Mouse (Mus musculus): ENCODE results near the gene Kcnv2. TPM values are rescaled to one million over a fixed set of nuclear protein-coding genes. Genes with fewer than 3 reads are reported as not detected.

The Kcnv2 gene
- 0.14 and 0.17 TPM in 2 replicates for polyA plus RNA-seq (2016; fragmentation: Nextera tagmentation; extraction: Ambion mirVana)

DNA sequence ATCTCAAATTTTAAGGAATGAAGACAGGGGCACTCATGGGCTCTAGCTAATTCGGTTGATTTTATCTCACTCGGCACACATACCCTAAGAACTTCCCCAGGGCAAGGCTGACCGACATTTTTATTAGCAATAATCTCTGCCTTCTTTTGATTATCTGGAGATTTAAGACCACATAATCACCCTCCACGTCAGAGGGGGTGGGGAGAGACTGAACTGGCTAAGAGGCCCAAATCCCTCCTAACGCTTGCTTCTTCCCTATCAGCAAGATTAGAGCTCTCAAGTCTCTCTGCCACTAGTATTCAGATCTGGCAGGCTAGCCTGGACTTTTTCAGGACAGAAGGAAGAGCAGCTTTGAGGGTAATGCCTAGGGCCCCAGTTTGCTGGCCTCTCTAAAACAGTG is at the start of gene Kcnv2:
TSS of gene Kcnv2 (plus strand) at position 308 of the 400 bp plus-strand sequence.
- no peaks in the 10 kb centered on the region for H3K36me3 ChIP-seq
- no peaks in the 10 kb centered on the region for H3K9me3 ChIP-seq
- H3K4me3 ChIP-seq = no peak within 1 kb of the TSS
- no peaks in the 10 kb centered on the region for H3K27me3 ChIP-seq
- H3K9ac ChIP-seq = no peak within 1 kb of the TSS
- H3K27ac ChIP-seq = no peak within 1 kb of the TSS
- H3K4me1 ChIP-seq = peaks cover 5% of the 10 kb centered on the region; the same call in 1 of the 2 replicates
- no peak for ATAC-seq (ENCODE audit: insufficient number of reproducible peaks, insufficient read depth, low FRiP score, low TSS enrichment)
- no peak within 1 kb of the TSS for H3K4me2 ChIP-seq (replicated peaks)
- WGBS = 35% methylated on average over 5 of the region's 5 CpGs

DNA sequence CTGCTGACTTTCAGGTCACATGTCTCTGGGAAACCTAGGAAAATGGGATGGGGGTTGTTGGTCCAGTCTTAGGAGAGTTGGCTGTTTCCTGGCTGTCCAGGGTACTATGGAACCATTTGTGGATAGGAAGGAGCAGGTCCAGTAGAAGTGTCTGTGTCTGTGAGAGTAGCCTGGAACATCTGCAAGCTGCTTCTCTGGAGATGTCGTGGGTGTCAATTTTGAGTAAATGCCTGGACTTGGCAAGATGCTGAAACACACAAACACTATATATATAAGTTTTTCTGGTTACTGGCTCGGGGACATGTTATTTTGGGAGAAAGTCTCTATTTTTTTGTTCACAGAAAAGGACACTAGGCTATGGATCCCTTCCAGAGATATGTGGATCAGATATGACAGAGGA is 49.0 kb upstream of the Kcnv2 start:
- Histone ChIP-seq H3K4me3 (no peak overlapping the region), H3K27ac (no peak overlapping the region), H3K9me3 (no peaks in the 10 kb centered on the region), H3K9ac (no peak overlapping the region), H3K27me3 (no peaks in the 10 kb centered on the region), H3K4me2 (replicated peaks) (no peak overlapping the region), H3K4me1 (no peaks in the 10 kb centered on the region), H3K36me3 (no peaks in the 10 kb centered on the region)
- ATAC-seq (ENCODE audit: insufficient number of reproducible peaks, insufficient read depth, low FRiP score, low TSS enrichment) = no peak
- 83% methylated on average over 2 of the region's 2 CpGs for WGBS

DNA sequence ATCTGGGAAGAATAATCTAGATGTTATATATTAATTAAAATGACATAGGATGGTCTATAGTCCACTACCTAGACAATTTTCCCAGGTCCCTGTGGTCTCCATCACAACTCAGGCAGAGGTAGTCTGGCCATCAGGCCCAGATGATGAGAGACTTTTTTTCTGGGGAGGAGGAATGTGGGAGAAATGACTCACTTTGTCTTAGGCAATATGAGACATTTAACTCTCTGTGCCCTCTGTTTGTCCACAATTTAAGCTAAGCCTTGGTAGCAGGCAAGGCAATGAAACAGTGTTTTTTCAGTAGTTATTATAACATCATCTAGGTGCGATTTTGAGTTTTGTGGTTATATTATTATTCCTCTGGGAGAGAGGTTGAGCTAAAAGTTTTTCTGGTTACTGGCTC is 48.0 kb upstream of the Kcnv2 start:
- WGBS = 77% methylated on average over 1 of the region's 1 CpGs

DNA sequence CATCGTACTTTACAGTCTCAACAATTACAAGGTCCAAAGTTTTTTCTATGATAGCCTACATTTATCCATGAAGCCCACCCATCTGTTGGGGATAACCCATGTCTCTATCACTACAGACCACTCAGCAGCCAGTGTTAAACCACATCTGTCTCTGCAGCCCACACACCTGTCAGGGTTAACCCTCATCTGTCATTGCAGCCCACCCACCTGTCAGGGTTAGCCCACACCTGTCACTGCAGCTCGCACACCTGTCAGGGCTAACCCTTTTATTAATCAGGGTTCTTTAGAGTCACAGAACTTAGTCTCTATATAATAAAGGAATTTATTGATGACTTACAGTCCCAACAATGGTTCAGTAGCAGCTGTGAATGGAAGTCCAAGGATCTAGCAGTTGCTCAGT is 43.2 kb upstream of the Kcnv2 start:
- H3K9me3 ChIP-seq = no peaks in the 10 kb centered on the region
- H3K27me3 ChIP-seq = no peaks in the 10 kb centered on the region
- H3K4me3 ChIP-seq = no peak overlapping the region
- ATAC-seq (ENCODE audit: insufficient number of reproducible peaks, insufficient read depth, low FRiP score, low TSS enrichment) = no peak
- no peaks in the 10 kb centered on the region for H3K36me3 ChIP-seq
- 92% methylated on average over 2 of the region's 2 CpGs for WGBS
- no peak overlapping the region for H3K27ac ChIP-seq
- no peak overlapping the region for H3K9ac ChIP-seq
- H3K4me1 ChIP-seq = no peaks in the 10 kb centered on the region
- H3K4me2 ChIP-seq (replicated peaks) = no peak overlapping the region

More for the DNA sequence above, 48.0 kb upstream of the Kcnv2 start:
- no peak overlapping the region for H3K9ac ChIP-seq
- no peak overlapping the region for H3K4me3 ChIP-seq
- no peak overlapping the region for H3K27ac ChIP-seq
- H3K4me1 ChIP-seq = no peaks in the 10 kb centered on the region
- H3K9me3 ChIP-seq = no peaks in the 10 kb centered on the region
- H3K27me3 ChIP-seq = no peaks in the 10 kb centered on the region
- no peaks in the 10 kb centered on the region for H3K36me3 ChIP-seq
- ATAC-seq (ENCODE audit: insufficient number of reproducible peaks, insufficient read depth, low FRiP score, low TSS enrichment) = no peak
- no peak overlapping the region for H3K4me2 ChIP-seq (replicated peaks)

DNA sequence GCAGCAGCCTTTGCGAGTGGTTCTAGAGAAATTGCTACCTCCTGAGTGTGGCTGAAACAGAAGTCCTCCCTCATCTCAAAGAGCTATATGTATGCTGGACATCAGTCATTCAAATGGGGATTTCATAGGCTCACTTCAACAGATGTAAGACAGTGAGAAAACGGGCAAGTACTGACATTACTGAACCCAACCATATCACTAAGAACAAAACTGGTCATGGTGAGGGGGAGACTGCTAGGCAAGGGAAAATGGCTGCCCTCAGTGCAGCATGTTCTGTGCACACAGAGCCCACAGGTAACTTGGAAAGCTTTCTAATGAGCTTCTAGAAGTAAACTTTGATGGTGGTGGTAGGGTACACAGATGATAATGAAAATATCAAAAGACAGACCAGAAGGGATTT is 12.3 kb upstream of the Kcnv2 start:
- Histone ChIP-seq H3K9me3 (no peaks in the 10 kb centered on the region), H3K36me3 (no peaks in the 10 kb centered on the region), H3K9ac (no peak overlapping the region), H3K27ac (no peak overlapping the region), H3K4me1 (no peaks in the 10 kb centered on the region), H3K27me3 (no peaks in the 10 kb centered on the region), H3K4me2 (replicated peaks) (no peak overlapping the region), H3K4me3 (no peak overlapping the region)
- WGBS = 82% methylated on average over 2 of the region's 2 CpGs
- ATAC-seq (ENCODE audit: insufficient number of reproducible peaks, insufficient read depth, low FRiP score, low TSS enrichment) = no peak

DNA sequence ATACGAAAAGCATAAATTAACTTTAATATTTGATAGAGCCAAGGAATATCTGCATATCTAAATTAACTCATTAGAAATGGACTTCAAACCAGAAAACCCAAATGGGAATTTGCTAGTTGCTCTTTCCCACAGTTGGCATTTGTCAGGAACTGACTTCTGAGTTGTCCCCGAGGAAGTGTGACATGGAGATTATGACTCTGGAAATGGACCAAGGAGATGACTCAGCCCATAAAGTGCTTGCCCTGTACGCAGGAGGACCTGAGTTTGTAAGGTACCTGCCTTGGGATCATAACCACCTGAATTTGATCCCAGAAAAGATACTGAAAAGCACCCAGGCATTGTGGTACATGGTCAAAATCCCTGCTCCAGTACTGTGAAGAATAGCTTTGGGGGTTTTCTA is 11.1 kb upstream of the Kcnv2 start:
- H3K9ac ChIP-seq = no peak overlapping the region
- no peaks in the 10 kb centered on the region for H3K36me3 ChIP-seq
- H3K4me3 ChIP-seq = no peak overlapping the region
- no peaks in the 10 kb centered on the region for H3K9me3 ChIP-seq
- H3K27me3 ChIP-seq = no peaks in the 10 kb centered on the region
- 88% methylated on average over 3 of the region's 3 CpGs for WGBS
- ATAC-seq (ENCODE audit: insufficient number of reproducible peaks, insufficient read depth, low FRiP score, low TSS enrichment) = no peak
- no peaks in the 10 kb centered on the region for H3K4me1 ChIP-seq
- H3K4me2 ChIP-seq (replicated peaks) = no peak overlapping the region
- H3K27ac ChIP-seq = no peak overlapping the region

DNA sequence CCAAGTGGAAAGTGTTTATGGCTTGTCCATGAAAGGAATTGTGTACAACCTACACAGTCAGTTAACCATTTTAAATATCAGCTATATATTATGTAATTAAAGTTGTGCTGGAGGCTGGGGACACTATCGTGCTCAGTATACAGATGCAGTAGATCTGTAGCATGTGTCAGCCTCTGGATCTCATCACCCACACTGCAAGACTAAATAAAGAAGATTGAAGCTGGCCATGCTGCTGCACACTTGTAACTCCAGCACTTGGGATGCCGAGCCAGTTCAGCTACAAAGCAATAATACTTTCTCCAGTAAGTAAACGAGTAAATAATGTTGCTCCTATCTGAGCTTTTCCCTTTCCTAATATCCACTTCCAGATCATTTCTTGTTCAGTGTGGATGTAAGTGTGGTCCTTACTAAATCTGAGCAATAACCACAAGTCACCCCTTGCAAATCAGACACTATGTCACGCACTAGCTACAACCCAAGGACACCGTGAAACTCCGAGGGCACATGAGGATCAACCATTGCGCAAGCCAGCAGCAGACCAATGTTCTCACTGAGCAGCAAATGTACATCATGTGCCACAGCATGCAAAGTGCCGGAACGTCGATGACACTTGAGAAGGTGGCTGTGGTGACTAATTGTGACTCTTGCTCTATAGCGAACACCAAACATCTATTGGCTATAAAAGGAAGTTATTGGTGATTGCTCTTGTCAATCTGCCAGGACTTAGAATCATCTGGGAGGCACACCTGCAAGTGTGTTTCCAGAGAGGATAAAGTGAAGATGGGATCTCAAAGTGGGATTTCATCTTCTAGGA is 9.9 kb upstream of the Kcnv2 start:
- Histone ChIP-seq H3K9ac (no peak overlapping the region), H3K27ac (no peak overlapping the region), H3K36me3 (no peaks in the 10 kb centered on the region), H3K9me3 (no peaks in the 10 kb centered on the region), H3K27me3 (no peaks in the 10 kb centered on the region), H3K4me2 (replicated peaks) (no peak overlapping the region), H3K4me3 (no peak overlapping the region), H3K4me1 (0 out of 2 replicates have a peak, but pooled peaks cover 2% of the 10 kb centered on the region)
- 87% methylated on average over 11 of the region's 11 CpGs for WGBS
- ATAC-seq (ENCODE audit: insufficient number of reproducible peaks, insufficient read depth, low FRiP score, low TSS enrichment) = no peak

DNA sequence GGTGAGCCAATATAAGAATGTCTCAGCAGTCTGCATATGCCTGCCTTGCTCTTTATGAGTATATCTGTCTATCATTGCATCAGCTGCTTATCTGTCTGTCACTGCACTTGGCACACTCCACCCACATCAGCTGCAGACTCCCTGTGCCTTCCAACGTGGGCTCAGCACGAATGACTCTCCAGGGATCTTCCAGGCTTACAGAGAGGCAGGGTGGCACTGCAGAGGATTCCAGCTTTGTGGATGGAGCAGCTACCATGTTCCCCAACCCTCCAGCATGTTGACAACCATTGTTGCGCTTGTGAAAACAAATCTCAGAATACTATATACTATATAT is 9.3 kb upstream of the Kcnv2 start:
- H3K4me2 ChIP-seq (replicated peaks) = no peak overlapping the region
- no peak overlapping the region for H3K27ac ChIP-seq
- no peak for ATAC-seq (ENCODE audit: insufficient number of reproducible peaks, insufficient read depth, low FRiP score, low TSS enrichment)
- H3K27me3 ChIP-seq = no peaks in the 10 kb centered on the region
- no peaks in the 10 kb centered on the region for H3K9me3 ChIP-seq
- H3K4me1 ChIP-seq = 0 out of 2 replicates have a peak, but pooled peaks cover 2% of the 10 kb centered on the region
- 83% methylated on average over 3 of the region's 3 CpGs for WGBS
- H3K9ac ChIP-seq = no peak overlapping the region
- no peaks in the 10 kb centered on the region for H3K36me3 ChIP-seq
- no peak overlapping the region for H3K4me3 ChIP-seq

DNA sequence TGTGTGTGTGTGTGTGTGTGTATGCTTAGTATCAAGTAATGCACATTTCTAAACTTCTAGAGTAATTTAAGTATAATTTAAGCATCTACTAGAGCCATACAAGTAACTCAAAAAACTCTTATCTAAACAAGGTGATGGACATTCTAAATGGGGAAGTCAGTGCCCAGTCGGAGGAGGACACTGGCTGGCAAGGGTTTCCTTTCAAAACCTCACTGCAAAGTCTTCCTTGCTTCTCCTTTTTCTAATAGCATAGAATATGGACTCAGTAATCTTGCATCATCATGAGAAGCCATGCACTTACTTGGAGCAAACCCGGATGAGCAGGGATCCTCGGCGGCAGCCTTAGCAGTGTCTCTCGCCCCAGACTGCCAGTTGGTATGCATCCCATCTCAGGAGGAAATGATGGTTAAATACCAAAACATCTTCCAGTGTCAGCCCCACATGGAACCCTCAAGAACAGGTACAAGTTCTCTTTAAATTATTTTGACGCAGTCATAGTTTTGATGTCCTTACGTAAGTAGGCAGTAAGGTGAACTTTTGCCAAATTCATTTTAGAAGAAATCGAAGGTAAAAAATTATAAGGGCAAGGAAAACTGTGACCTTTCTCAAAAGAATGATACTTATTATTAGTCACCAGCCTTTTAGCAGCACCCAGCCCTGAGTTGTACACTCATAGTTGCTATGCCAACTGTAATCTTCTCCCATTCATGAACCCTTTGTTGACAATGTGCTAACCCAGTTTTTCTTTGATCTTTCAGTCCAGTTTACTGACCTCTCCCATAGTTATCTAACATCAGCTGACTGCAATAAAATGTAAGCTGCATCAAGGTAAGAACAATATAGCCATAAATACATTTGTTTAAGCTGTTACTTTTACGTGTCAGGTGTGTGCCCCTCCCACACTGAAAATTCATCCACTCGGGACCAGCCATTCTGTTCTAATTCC is 5.8 kb upstream of the Kcnv2 start:
- 79% methylated on average over 10 of the region's 10 CpGs for WGBS
- Histone ChIP-seq H3K4me3 (no peak overlapping the region), H3K27me3 (no peaks in the 10 kb centered on the region), H3K9ac (no peak overlapping the region), H3K4me1 (0 out of 2 replicates have a peak, but pooled peaks cover 6% of the 10 kb centered on the region), H3K36me3 (no peaks in the 10 kb centered on the region), H3K27ac (no peak overlapping the region), H3K4me2 (replicated peaks) (no peak overlapping the region), H3K9me3 (no peaks in the 10 kb centered on the region)
- no peak for ATAC-seq (ENCODE audit: insufficient number of reproducible peaks, insufficient read depth, low FRiP score, low TSS enrichment)

DNA sequence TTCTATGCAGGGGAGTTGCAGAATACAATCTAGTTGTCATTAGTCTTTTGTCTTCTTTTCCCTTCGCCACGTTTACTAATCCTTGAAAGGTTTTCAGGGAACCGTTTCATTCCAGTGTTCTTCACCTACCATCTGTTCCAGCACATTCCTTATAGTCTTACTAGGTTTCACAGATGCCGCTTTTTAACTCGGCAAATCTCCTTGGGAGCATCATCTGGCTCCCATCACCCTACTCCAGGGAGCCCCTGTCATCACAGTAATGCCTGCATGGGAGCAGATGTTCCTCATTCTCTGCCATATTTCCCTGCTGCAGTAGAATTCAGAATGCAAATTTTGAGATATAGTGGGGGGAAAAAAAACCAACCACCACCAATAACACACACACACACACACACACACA is 5.1 kb upstream of the Kcnv2 start:
- H3K27me3 ChIP-seq = no peaks in the 10 kb centered on the region

DNA sequence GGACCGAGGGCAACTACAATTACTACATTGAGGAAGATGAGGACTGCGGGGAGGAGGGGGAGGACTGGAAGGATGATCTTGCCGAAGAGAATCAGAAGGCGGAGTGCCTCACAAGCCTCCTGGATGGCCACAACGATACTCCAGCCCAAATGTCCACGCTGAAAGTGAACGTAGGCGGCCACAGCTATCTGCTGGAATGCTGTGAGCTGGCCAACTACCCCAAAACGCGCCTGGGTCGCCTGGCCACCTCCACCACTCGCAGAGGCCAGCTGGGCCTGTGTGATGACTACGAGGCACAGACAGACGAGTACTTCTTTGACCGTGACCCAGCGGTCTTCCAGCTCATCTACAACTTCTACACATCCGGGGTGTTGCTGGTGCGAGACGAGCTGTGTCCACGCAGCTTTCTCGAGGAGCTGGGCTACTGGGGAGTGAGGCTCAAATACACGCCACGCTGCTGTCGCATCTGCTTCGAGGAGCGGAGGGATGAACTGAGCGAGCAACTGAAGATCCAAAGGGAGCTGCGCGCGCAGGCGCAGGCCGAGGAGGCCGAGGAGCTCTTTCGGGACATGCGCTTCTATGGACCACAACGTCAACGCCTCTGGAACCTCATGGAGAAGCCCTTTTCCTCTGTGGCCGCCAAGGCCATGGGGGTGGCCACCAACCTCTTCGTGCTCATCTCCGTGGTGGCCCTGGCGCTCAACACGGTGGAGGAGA is 681 bp downstream of the Kcnv2 start:
- Histone ChIP-seq H3K36me3 (no peaks in the 10 kb centered on the region), H3K9me3 (no peaks in the 10 kb centered on the region), H3K4me2 (replicated peaks) (no peak overlapping the region), H3K27ac (no peak overlapping the region), H3K9ac (no peak overlapping the region), H3K4me3 (no peak overlapping the region), H3K27me3 (no peaks in the 10 kb centered on the region), H3K4me1 (peaks cover 4% of the 10 kb centered on the region; the same call in 1 of the 2 replicates)
- 96% methylated on average over 42 of the region's 42 CpGs for WGBS
- no peak for ATAC-seq (ENCODE audit: insufficient number of reproducible peaks, insufficient read depth, low FRiP score, low TSS enrichment)

More for the DNA sequence above, 5.1 kb upstream of the Kcnv2 start:
- H3K9ac ChIP-seq = no peak overlapping the region
- no peak overlapping the region for H3K4me2 ChIP-seq (replicated peaks)
- no peaks in the 10 kb centered on the region for H3K9me3 ChIP-seq
- WGBS = 27% methylated on average over 5 of the region's 5 CpGs
- H3K27ac ChIP-seq = no peak overlapping the region
- no peaks in the 10 kb centered on the region for H3K36me3 ChIP-seq
- 0 out of 2 replicates have a peak, but pooled peaks cover 6% of the 10 kb centered on the region for H3K4me1 ChIP-seq
- H3K4me3 ChIP-seq = no peak overlapping the region
- no peak for ATAC-seq (ENCODE audit: insufficient number of reproducible peaks, insufficient read depth, low FRiP score, low TSS enrichment)

Data from embryonic facial prominence, embryonic 12.5 days (tissue).